Mouse (Mus musculus): ENCODE data around the gene Als2.

DNA sequence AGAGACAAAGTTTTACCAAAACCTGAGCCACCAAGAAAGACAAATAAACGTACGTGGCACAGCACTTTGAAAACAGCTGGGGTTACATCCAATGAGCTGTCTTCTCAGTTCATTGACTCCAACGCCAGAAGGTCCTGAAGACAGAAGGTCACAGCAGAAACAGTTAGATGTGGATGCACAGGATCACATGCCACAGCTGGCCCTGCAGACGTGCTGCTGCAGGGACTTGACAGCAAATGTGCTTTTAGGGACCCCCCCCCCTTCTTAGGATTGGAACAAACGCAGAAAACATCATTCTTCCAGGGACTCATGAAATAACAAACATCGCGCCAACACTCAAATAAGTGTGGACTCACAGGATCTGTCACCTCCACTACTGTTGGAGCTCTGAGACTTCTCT, 108.2 kb downstream of the Als2 start:
- TF ChIP-seq CTCF (IDR thresholded peaks at IDR 0.05; ENCODE audit: control insufficient read depth, insufficient read depth, insufficient read length): no peak
- TF ChIP-seq CEBPB (IDR thresholded peaks at IDR 0.05; ENCODE audit: low read depth): no peak
- TF ChIP-seq MYOG (IDR thresholded peaks at IDR 0.05; ENCODE audit: control insufficient read depth, extremely low read depth, insufficient read length): no peak
- no peak for TF ChIP-seq FOSL1 (IDR thresholded peaks at IDR 0.05; ENCODE audit: insufficient read depth, low read length, poor library complexity, severe bottlenecking)
